Mouse (Mus musculus): ENCODE results near the gene Ddx55.
"Not testable (repeated sequence)": the region's sequence is repeated elsewhere in the genome, so short reads cannot be mapped to it uniquely, and the experiment has no call there.

The Ddx55 gene

GRCm38 (mm10) chr5:124538813-124539792 lies 13.6 kb upstream of the Ddx55 start:
- DNase-seq (ENCODE audit: low read depth, low spot score) = no peak

DNA sequence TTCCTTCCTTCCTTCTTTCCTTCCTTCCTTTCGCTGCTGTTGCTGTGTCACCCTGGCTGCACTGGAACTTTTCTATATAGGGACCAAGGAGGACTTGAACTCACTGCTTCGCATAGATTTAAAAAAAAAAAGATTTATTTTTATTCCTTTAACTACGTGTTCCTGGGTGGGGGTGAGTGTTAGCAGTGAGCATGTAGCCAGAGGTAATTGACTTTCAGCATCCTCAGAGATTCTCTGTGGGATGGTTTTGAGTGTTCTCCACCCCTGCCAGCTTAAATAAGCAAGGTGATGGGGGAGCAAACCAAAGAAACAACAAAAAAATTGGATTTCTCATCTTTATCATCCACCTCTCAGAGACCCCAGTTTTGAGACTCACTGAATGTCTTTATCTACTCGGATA lies 12.8 kb upstream of the Ddx55 start:
- DNase-seq (ENCODE audit: low read depth, low spot score) = no peak

GRCm38 (mm10) chr5:124540383-124540786 lies 12.3 kb upstream of the Ddx55 start, which contains the start of gene Tmed2:
TSS of gene Tmed2 (plus strand) at chr5:124540695.
- DNase-seq (ENCODE audit: low read depth, low spot score) = peak; percentile 95

DNA sequence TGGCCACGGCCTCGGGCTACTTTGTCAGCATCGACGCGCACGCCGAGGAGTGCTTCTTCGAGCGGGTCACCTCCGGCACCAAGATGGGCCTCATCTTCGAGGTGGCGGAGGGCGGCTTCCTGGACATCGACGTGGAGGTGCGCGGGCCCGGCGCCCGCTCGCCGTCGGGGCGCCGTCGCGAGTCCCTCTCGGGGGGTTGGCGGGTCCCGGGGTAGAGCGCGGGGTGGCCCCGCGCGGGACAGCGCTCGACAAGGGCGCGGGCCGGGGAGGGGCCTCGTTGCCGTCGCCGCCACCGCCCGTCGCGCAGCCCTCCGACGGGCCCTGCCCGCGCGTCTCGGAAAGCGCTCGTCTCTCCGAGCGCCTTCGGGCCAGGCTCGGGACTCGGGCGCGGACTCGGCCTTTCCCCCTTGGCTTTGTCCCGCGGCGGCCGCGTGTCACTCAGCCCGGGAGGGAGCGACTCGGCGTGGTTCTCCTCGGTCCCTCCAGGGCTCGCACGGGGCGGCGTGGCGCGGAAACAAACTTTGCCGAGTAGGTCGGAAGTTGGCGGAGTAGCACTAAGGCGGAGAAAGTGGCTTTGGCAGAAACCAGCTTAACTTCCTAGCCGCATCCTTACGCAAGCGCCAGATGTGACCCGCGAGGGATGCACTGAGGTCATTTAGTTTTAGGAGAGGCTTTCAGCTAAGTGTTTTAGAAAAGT lies 11.6 kb upstream of the Ddx55 start:
- DNase-seq (ENCODE audit: low read depth, low spot score) = no peak

DNA sequence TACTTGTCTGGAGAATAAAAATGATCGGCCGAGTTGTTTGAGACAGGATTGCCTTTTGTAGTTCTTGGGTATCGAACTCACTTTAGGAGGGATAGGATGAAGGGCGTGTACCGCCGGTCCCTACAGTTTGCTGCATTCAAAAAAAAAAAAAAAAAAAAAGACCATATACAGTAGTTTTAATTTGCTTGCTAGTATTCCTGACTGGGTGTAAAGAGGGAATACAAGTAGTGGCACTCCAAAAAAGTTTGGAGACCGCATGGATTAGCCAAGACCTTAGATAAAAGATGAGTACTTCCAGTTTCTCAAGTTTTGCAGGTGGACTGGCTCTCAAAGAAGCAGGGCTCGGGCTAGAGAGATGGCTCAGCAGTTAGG lies 11.1 kb upstream of the Ddx55 start:
- DNase-seq (ENCODE audit: low read depth, low spot score) = no peak

GRCm38 (mm10) chr5:124550737-124551136 lies 1.9 kb upstream of the Ddx55 start:
- DNase-seq (ENCODE audit: low read depth, low spot score) = not testable (repeated sequence)

GRCm38 (mm10) chr5:124551349-124552093 lies 1.1 kb upstream of the Ddx55 start:
- not testable (repeated sequence) for DNase-seq (ENCODE audit: low read depth, low spot score)

- no peak for DNase-seq (ENCODE audit: low read depth, low spot score)
Observed at GRCm38 (mm10) chr5:124552094-124552472, 581 bp upstream of the Ddx55 start.

GRCm38 (mm10) chr5:124553607-124554006 lies 943 bp downstream of the Ddx55 start:
- no peak for DNase-seq (ENCODE audit: low read depth, low spot score)

DNA sequence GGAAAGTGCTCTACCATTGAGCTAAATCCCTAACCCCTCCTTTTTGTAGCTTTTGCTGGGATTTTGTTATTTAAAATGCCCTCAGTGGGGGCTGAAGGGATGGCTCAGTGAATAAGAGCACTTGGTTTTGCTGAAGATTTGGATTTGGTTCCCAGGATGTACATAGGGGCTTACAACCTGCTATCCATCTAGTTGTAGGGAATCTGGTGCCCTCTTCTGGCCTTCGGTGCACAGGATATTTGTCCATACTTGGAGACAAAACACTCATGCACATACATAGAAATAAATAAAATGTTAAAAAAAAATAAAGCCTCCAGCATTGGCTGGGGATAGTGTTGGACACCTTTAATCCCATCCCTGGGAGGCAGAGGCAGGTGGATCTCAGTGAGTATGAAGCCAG lies 2.5 kb downstream of the Ddx55 start:
- no peak for DNase-seq (ENCODE audit: low read depth, low spot score)

GRCm38 (mm10) chr5:124571068-124571467 lies 18.4 kb downstream of the Ddx55 start:
- no peak for DNase-seq (ENCODE audit: low read depth, low spot score)

DNA sequence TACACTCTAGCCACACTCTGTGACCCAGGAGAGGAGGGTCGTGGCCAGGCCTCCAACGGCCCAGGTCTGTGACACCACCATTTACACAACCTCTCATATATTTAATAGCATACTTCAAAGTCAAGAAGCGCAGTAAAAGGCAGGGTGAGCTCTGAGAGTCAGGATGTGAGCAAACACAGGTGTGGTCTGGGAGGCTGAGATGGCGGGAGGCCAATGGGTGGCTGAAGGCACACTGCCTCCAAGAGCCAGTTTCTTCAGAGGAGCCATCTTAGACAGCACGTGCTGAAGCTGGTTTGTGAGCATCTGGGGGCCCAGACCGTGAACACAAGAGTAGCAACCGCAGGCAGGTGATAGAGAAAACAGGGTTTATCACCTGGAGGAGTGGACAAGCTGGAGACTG lies 22.8 kb downstream of the Ddx55 start:
- DNase-seq (ENCODE audit: low read depth, low spot score) = no peak

GRCm38 (mm10) chr5:124578633-124579317 lies 26.1 kb downstream of the Ddx55 start, which contains the start of the genes Eif2b1 and Gtf2h3:
TSS of gene Eif2b1 (minus strand) at chr5:124579131.
TSS of gene Gtf2h3 (plus strand) at chr5:124579140.
- DNase-seq (ENCODE audit: low read depth, low spot score) = peak; percentile 92

GRCm38 (mm10) chr5:124582515-124582914 lies 29.9 kb downstream of the Ddx55 start:
- no peak for DNase-seq (ENCODE audit: low read depth, low spot score)

- no peak for DNase-seq (ENCODE audit: low read depth, low spot score)
Observed at GRCm38 (mm10) chr5:124592768-124593167, 40.1 kb downstream of the Ddx55 start.

- peak; percentile 95 for DNase-seq (ENCODE audit: low read depth, low spot score)
Observed at GRCm38 (mm10) chr5:124598224-124599174, 45.8 kb downstream of the Ddx55 start.

DNA sequence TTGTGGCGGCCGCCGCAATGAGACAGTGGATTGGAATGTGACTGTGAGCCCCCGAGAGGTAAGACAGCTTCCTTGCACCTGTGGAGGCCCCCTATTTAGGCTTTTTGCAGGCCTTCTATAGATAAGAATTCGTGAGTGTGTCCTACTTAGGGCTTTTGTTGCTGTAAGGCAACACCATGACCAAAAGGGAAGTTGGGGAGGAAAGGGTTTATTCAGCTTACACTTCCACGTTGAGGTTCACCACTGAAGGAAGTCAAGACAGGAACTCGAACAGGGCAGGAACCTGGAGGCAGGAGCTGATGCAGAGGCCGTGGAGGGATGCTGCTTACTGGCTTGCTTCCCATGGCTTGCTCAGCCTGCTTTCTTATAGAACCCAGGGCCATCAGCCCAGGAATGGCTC lies 47.1 kb downstream of the Ddx55 start:
- DNase-seq (ENCODE audit: low read depth, low spot score) = not testable (repeated sequence)

DNA sequence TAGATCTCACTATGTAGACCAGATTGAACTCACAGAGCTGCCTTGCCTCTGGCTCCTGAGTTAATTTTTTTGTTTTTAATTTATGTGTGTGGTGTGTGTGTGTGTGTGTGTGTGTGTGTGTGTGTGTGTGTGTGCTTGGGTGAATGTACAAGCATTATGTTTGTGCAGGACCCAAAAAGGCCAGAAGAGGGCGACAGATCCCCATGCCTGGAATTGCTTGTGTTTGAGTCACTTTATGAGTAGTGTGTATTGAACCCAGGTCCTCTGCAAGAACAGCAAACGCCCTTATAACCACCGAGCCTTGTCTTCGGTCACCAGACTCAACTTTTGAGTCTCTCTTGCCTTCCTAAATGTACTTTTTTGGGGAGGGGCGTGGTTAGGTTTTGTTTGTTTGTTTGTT lies 49.7 kb downstream of the Ddx55 start:
- peak; percentile 53 for DNase-seq (ENCODE audit: low read depth, low spot score)

- DNase-seq (ENCODE audit: low read depth, low spot score) = no peak
Observed at GRCm38 (mm10) chr5:124604296-124604695, 51.6 kb downstream of the Ddx55 start.

DNA sequence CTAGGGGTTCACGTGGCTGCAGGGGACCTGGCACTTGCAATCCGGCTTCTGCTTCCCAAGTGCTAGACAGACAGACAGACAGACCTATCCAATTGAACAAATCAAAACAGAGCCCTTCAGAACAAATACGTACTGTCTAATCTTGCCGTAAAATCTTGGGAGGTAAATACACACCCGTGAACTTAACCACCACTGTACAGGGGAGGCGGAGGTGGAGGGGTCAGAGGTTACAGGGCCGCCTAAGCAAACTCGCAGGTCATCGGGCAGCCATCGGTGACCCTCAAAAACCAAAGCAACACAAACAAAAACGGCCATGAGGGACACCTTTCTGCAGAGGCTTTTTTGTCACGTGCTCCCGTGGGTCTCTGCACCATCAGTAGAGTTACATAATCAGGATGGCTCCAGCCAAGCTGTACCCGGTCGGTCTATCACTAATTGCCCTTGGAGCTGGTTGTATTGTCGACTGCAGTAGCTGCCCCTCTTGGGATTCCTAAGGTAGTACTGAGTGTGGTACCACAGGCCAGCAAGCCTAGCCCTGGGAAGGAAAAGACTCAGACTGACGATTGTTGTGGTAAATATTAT lies 52.5 kb downstream of the Ddx55 start:
- no peak for DNase-seq (ENCODE audit: low read depth, low spot score)
